Mouse (Mus musculus) bone marrow, adult 2 months (tissue): ENCODE data around the gene Nr5a2. TPM values are rescaled to one million over a fixed set of nuclear protein-coding genes. Genes with fewer than 3 reads are reported as not detected.
"Not testable (repeated sequence)": the region's sequence is repeated elsewhere in the genome, so short reads cannot be mapped to it uniquely, and the experiment has no call there.

ENCODE experiments used
- H3K27ac ChIP-seq: fragments of 200-500 bp; 2 replicates; pipeline ENCODE4 v1.5.1; 2012; ENCODE audit warnings: low read depth, mild to moderate bottlenecking, control low read depth, inconsistent platforms, low read length; ENCODE audit not compliant: control insufficient read depth, poor library complexity, insufficient read depth
- H3K4me1 ChIP-seq: fragments of 200-500 bp; 2 replicates; pipeline ENCODE4 v1.6.1; 2011; ENCODE audit warnings: low read length; ENCODE audit not compliant: control insufficient read depth, insufficient read depth
- H3K4me3 ChIP-seq: fragments of 200-500 bp; replicated peaks from 2 replicates; pipeline ENCODE3; 2011; ENCODE audit warnings: mild to moderate bottlenecking, low read depth, low read length, control low read depth; ENCODE audit not compliant: control insufficient read depth
- CTCF ChIP-seq: fragments of 200-500 bp; IDR thresholded peaks from 2 replicates; pipeline ENCODE4 v1.5.1; 2011; ENCODE audit warnings: low read length, control low read depth; ENCODE audit not compliant: control insufficient read depth, insufficient read depth
- POLR2A ChIP-seq: fragments of 200-500 bp; IDR thresholded peaks from 2 replicates; pipeline ENCODE4 v1.6.1; 2011; ENCODE audit warnings: low read depth, mild to moderate bottlenecking, control low read depth, low read length, borderline replicate concordance; ENCODE audit not compliant: control insufficient read depth
- WGBS: fragments of 180-500 bp; shearing (Covaris S2); methylation state at CpG from one replicate; pipeline ENCODE4 v1.1.7; 2018; 5-methylcytosine and 5-hydroxymethylcytosine counted together
- polyA plus RNA-seq: library from polyadenylated mRNA; stranded (reverse); fragments of >200 nt; gene quantifications from 2 replicates; pipeline ENCODE4 v1.2.4, GENCODE M21; 2011; ENCODE audit warnings: low replicate concordance; ENCODE audit not compliant: missing spikeins, insufficient read depth, insufficient read length

The Nr5a2 gene
- polyA plus RNA-seq, 1 experiment: 2.3 TPM

- TF ChIP-seq POLR2A: no peak
- TF ChIP-seq CTCF: no peak
- Histone ChIP-seq H3K4me1 (no peaks in the 10 kb centered on the region), H3K27ac (no peak overlapping the region), H3K4me3 (no peak overlapping the region)
- 69% methylated on average over 12 of the region's 12 CpGs for WGBS
Observed at GRCm38 (mm10) chr1:136832305-136833152, 127.7 kb downstream of the Nr5a2 start.

GRCm38 (mm10) chr1:136830992-136831391 is 129.3 kb downstream of the Nr5a2 start:
- Histone ChIP-seq H3K4me1 (no peaks in the 10 kb centered on the region), H3K4me3 (no peak overlapping the region), H3K27ac (no peak overlapping the region)
- no peak for TF ChIP-seq POLR2A
- no peak for TF ChIP-seq CTCF
- 86% methylated on average over 6 of the region's 6 CpGs for WGBS

GRCm38 (mm10) chr1:136829931-136830330 is 130.3 kb downstream of the Nr5a2 start:
- no peak overlapping the region for H3K4me3 ChIP-seq
- H3K4me1 ChIP-seq: no peaks in the 10 kb centered on the region
- no peak overlapping the region for H3K27ac ChIP-seq
- WGBS: 54% methylated on average over 3 of the region's 3 CpGs
- TF ChIP-seq CTCF: no peak
- TF ChIP-seq POLR2A: no peak

- Histone ChIP-seq H3K27ac (no peak overlapping the region), H3K4me3 (no peak overlapping the region), H3K4me1 (no peaks in the 10 kb centered on the region)
- TF ChIP-seq POLR2A (no peak), CTCF (no peak)
- WGBS: 49% methylated on average over 4 of the region's 4 CpGs
Observed at GRCm38 (mm10) chr1:136823897-136824296, 136.4 kb downstream of the Nr5a2 start.

- Histone ChIP-seq H3K4me3 (no peak overlapping the region), H3K27ac (no peak overlapping the region), H3K4me1 (no peaks in the 10 kb centered on the region; the same call in 1 of the 2 replicates)
- TF ChIP-seq POLR2A: no peak
- TF ChIP-seq CTCF: no peak
- 67% methylated on average over 6 of the region's 6 CpGs for WGBS
Observed at GRCm38 (mm10) chr1:136800625-136801024, 159.6 kb downstream of the Nr5a2 start.

GRCm38 (mm10) chr1:136796361-136797090 is 163.7 kb downstream of the Nr5a2 start:
- TF ChIP-seq POLR2A: no peak
- TF ChIP-seq CTCF: no peak
- Histone ChIP-seq H3K4me1 (no peaks in the 10 kb centered on the region; the same call in none of the 2 replicates), H3K27ac (no peak overlapping the region), H3K4me3 (no peak overlapping the region)
- 5% methylated on average over 17 of the region's 17 CpGs for WGBS

- H3K4me3 ChIP-seq, H3K27ac ChIP-seq, H3K4me1 ChIP-seq: not testable (repeated sequence)
- 83% methylated on average over 12 of the region's 12 CpGs for WGBS
Observed at GRCm38 (mm10) chr1:136792957-136793883, 167.0 kb downstream of the Nr5a2 start.
